Mouse (Mus musculus) heart, embryonic 11.5 days (tissue): ENCODE data around the gene Olfr104-ps. TPM values are rescaled to one million over a fixed set of nuclear protein-coding genes. Genes with fewer than 3 reads are reported as not detected.

ENCODE experiments used
- ATAC-seq: fragments of 200-750 bp; cut with Nextera tagmentation; replicated peaks from 2 replicates; pipeline ENCODE4 v1.8.0; 2017; ENCODE audit warnings: moderate library complexity; ENCODE audit not compliant: insufficient number of reproducible peaks, low FRiP score, low TSS enrichment
- H3K27ac ChIP-seq: fragments of 300-500 bp; sonication (generic); 2 replicates; pipeline ENCODE4 v1.5.1; 2014; ENCODE audit warnings: mild to moderate bottlenecking, low read depth, low read length
- H3K27me3 ChIP-seq: fragments of 300-500 bp; sonication (generic); 2 replicates; pipeline ENCODE4 v1.6.1; 2014; ENCODE audit warnings: mild to moderate bottlenecking, low read length, mixed read lengths; ENCODE audit not compliant: control insufficient read depth, insufficient read depth
- H3K36me3 ChIP-seq: fragments of 300-500 bp; sonication (generic); 2 replicates; pipeline ENCODE4 v1.6.1; 2014; ENCODE audit warnings: mild to moderate bottlenecking, low read length, moderate library complexity, mixed read lengths; ENCODE audit not compliant: control insufficient read depth, insufficient read depth
- H3K4me1 ChIP-seq: fragments of 300-500 bp; sonication (generic); 2 replicates; pipeline ENCODE4 v1.6.1; 2014; ENCODE audit warnings: low read length; ENCODE audit not compliant: control insufficient read depth, insufficient read depth
- H3K4me2 ChIP-seq: fragments of 300-500 bp; sonication (generic); 2 replicates; pipeline ENCODE4 v1.6.1; 2014; ENCODE audit warnings: mild to moderate bottlenecking, moderate library complexity
- H3K4me3 ChIP-seq: fragments of 300-500 bp; sonication (generic); 2 replicates; pipeline ENCODE4 v1.5.1; 2014; ENCODE audit warnings: low read depth, low read length
- H3K9ac ChIP-seq: fragments of 300-500 bp; sonication (generic); 2 replicates; pipeline ENCODE4 v1.6.1; 2014; ENCODE audit warnings: mild to moderate bottlenecking, low read depth, low read length, moderate library complexity
- H3K9me3 ChIP-seq: fragments of 300-500 bp; sonication (generic); replicated peaks from 2 replicates; pipeline ENCODE4 v1.6.1; 2016; ENCODE audit warnings: low read length; ENCODE audit not compliant: control insufficient read depth
- WGBS: fragments of 180-500 bp; shearing (Covaris S2); extraction: QIAGEN DNeasy Blood & Tissue Kit; methylation state at CpG from one replicate; pipeline ENCODE4 v1.1.7; 2014; ENCODE audit not compliant: insufficient replicate concordance; 5-methylcytosine and 5-hydroxymethylcytosine counted together
- polyA plus RNA-seq: library from polyadenylated mRNA; unstranded; fragments of >200 nt; fragmentation: Nextera tagmentation; extraction: Ambion mirVana; gene quantifications from 2 replicates; pipeline ENCODE4 v1.2.1, GENCODE M21; 2014

The Olfr104-ps gene
- polyA plus RNA-seq: not detected in 2 replicates

GRCm38 (mm10) chr17:37359282-37359681, at the start of gene Olfr104-ps:
Olfr104-ps (plus strand) TSS chr17:37359582.
- Histone ChIP-seq H3K36me3 (no peaks in the 10 kb centered on the region), H3K4me1 (no peaks in the 10 kb centered on the region)
- no peak for ATAC-seq

GRCm38 (mm10) chr17:37310146-37310699, 49.2 kb upstream of the Olfr104-ps start:
- H3K4me1 ChIP-seq: no peaks in the 10 kb centered on the region
- no peak overlapping the region for H3K4me3 ChIP-seq
- no peak overlapping the region for H3K27ac ChIP-seq
- H3K9me3 ChIP-seq: no peaks in the 10 kb centered on the region
- H3K36me3 ChIP-seq: no peaks in the 10 kb centered on the region
- no peaks in the 10 kb centered on the region for H3K27me3 ChIP-seq
- no peak overlapping the region for H3K4me2 ChIP-seq
- no peak for ATAC-seq
- H3K9ac ChIP-seq: no peak overlapping the region
- 42% methylated on average over 2 of the region's 2 CpGs for WGBS

More at GRCm38 (mm10) chr17:37359282-37359681, at the start of gene Olfr104-ps:
- no peak within 1 kb of the TSS for H3K4me2 ChIP-seq
- H3K9me3 ChIP-seq: peaks cover 5% of the 10 kb centered on the region; the same call in 1 of the 2 replicates
- H3K4me3 ChIP-seq: no peak within 1 kb of the TSS
- no peak within 1 kb of the TSS for H3K9ac ChIP-seq
- H3K27me3 ChIP-seq: no peaks in the 10 kb centered on the region
- no peak within 1 kb of the TSS for H3K27ac ChIP-seq

GRCm38 (mm10) chr17:37316954-37317353, 42.4 kb upstream of the Olfr104-ps start, which contains the start of gene Olfr102:
Olfr102 (minus strand) TSS chr17:37317054.
- no peak within 1 kb of the TSS for H3K4me3 ChIP-seq
- no peak for ATAC-seq

GRCm38 (mm10) chr17:37339598-37339997, 19.8 kb upstream of the Olfr104-ps start, which contains the start of gene Olfr103:
Olfr103 (minus strand) TSS chr17:37339698.
- Histone ChIP-seq H3K9me3 (no peaks in the 10 kb centered on the region), H3K36me3 (no peaks in the 10 kb centered on the region), H3K4me1 (no peaks in the 10 kb centered on the region), H3K4me3 (no peak within 1 kb of the TSS), H3K9ac (no peak within 1 kb of the TSS), H3K4me2 (no peak within 1 kb of the TSS), H3K27me3 (no peaks in the 10 kb centered on the region), H3K27ac (no peak within 1 kb of the TSS)
- 79% methylated on average over 2 of the region's 2 CpGs for WGBS
- ATAC-seq: no peak

More at GRCm38 (mm10) chr17:37316954-37317353, 42.4 kb upstream of the Olfr104-ps start, which contains the start of gene Olfr102:
- Histone ChIP-seq H3K9ac (no peak within 1 kb of the TSS), H3K27me3 (no peaks in the 10 kb centered on the region), H3K4me1 (no peaks in the 10 kb centered on the region), H3K4me2 (no peak within 1 kb of the TSS), H3K36me3 (no peaks in the 10 kb centered on the region), H3K27ac (no peak within 1 kb of the TSS), H3K9me3 (no peaks in the 10 kb centered on the region; the same call in 1 of the 2 replicates)

- Histone ChIP-seq H3K4me3 (no peak within 1 kb of the TSS), H3K4me1 (no peaks in the 10 kb centered on the region), H3K27ac (no peak within 1 kb of the TSS), H3K4me2 (no peak within 1 kb of the TSS), H3K9ac (no peak within 1 kb of the TSS), H3K27me3 (no peaks in the 10 kb centered on the region), H3K36me3 (no peaks in the 10 kb centered on the region), H3K9me3 (no peaks in the 10 kb centered on the region)
- ATAC-seq: no peak
Observed at GRCm38 (mm10) chr17:37378733-37379132, 19.4 kb downstream of the Olfr104-ps start, which contains the start of gene Olfr105-ps. Olfr105-ps (plus strand) TSS chr17:37379033.

GRCm38 (mm10) chr17:37390093-37390492, 30.7 kb downstream of the Olfr104-ps start, which contains the start of gene Olfr106-ps:
Olfr106-ps (plus strand) TSS chr17:37390393.
- no peak within 1 kb of the TSS for H3K27ac ChIP-seq
- H3K27me3 ChIP-seq: no peaks in the 10 kb centered on the region
- H3K9me3 ChIP-seq: no peaks in the 10 kb centered on the region; the same call in 1 of the 2 replicates
- no peak within 1 kb of the TSS for H3K9ac ChIP-seq
- no peak within 1 kb of the TSS for H3K4me2 ChIP-seq
- whole genome bisulfite sequencing: 45% methylated on average over 1 of the region's 1 CpGs
- H3K4me3 ChIP-seq: no peak within 1 kb of the TSS
- no peaks in the 10 kb centered on the region for H3K36me3 ChIP-seq
- no peaks in the 10 kb centered on the region for H3K4me1 ChIP-seq
- no peak for ATAC-seq

GRCm38 (mm10) chr17:37398926-37399325, 39.5 kb downstream of the Olfr104-ps start, which contains the start of gene Olfr107:
Olfr107 (plus strand) TSS chr17:37399226.
- ATAC-seq: no peak
- 68% methylated on average over 3 of the region's 3 CpGs for WGBS
- no peak within 1 kb of the TSS for H3K4me3 ChIP-seq
- H3K9ac ChIP-seq: no peak within 1 kb of the TSS
- H3K4me2 ChIP-seq: no peak within 1 kb of the TSS
- no peak within 1 kb of the TSS for H3K27ac ChIP-seq
- H3K27me3 ChIP-seq: no peaks in the 10 kb centered on the region
- H3K9me3 ChIP-seq: no peaks in the 10 kb centered on the region
- no peaks in the 10 kb centered on the region for H3K36me3 ChIP-seq
- H3K4me1 ChIP-seq: no peaks in the 10 kb centered on the region

GRCm38 (mm10) chr17:37413380-37413779, 54.0 kb downstream of the Olfr104-ps start:
- H3K9ac ChIP-seq: no peak overlapping the region
- no peak overlapping the region for H3K4me2 ChIP-seq
- no peaks in the 10 kb centered on the region for H3K4me1 ChIP-seq
- no peak for ATAC-seq
- 0 out of 2 replicates have a peak, but pooled peaks cover 2% of the 10 kb centered on the region for H3K9me3 ChIP-seq
- no peaks in the 10 kb centered on the region for H3K27me3 ChIP-seq
- no peak overlapping the region for H3K27ac ChIP-seq
- H3K4me3 ChIP-seq: no peak overlapping the region
- no peaks in the 10 kb centered on the region for H3K36me3 ChIP-seq
